Mouse (Mus musculus) thymus, adult 2 months (tissue): ENCODE data around the gene Adamtsl5.

Source experiments
- CTCF ChIP-seq: fragments of 200-500 bp; IDR thresholded peaks from 2 replicates; pipeline ENCODE4 v1.5.1; 2012; ENCODE audit warnings: mild to moderate bottlenecking, control low read depth, low read length, moderate library complexity, borderline replicate concordance; ENCODE audit not compliant: control insufficient read depth, poor library complexity, insufficient read depth; ENCODE audit errors: extremely low read depth
- POLR2A ChIP-seq: fragments of 200-500 bp; IDR thresholded peaks from 2 replicates; pipeline ENCODE4 v1.6.1; 2012; ENCODE audit warnings: mild to moderate bottlenecking, low read length, control low read depth, moderate library complexity; ENCODE audit not compliant: control insufficient read depth, poor library complexity, insufficient read depth; ENCODE audit errors: extremely low read depth

DNA sequence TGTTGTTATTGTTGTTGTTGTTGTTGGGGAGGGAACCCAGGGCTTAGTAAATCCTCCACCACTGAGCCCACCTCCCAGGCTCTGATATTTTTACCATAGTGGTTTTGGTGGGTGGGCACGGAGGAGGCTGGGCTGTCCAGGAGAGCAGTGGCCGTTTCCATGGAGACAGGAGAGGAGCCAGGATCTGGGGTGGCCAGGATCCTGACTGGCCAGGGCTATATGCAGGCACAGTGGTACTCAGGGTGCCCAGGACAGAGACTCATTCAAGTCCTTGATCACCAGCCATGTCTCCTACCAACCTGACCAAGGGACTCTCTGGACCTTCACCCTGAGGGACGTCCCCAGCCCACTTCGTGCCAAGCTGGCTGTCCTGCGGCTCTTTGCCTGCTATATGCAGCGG is 15.5 kb upstream of the Adamtsl5 start:
- TF ChIP-seq CTCF (no peak), POLR2A (no peak)
